Mouse (Mus musculus) CH12.LX (cell line): Measurements from ENCODE around the gene Rfc1.

Experiments
- CHD1 ChIP-seq: IDR thresholded peaks from 2 replicates; pipeline ENCODE4 v1.6.1; 2012; ENCODE audit warnings: low read depth, low read length, improper control_type of control experiment, inconsistent platforms
- CTCF ChIP-seq, 2 experiments: IDR thresholded peaks in 1 of 2; conservative IDR thresholded peaks in 1 of 2; 2 replicates each; pipeline ENCODE4 v1.5.1; 2011 to 2012; ENCODE audit warnings: low read depth in 2 of 2, low read length in 2 of 2, improper control_type of control experiment in 1 of 2, inconsistent platforms in 1 of 2, mild to moderate bottlenecking in 1 of 2, moderate library complexity in 1 of 2
- GABPA ChIP-seq: IDR thresholded peaks from 2 replicates; pipeline ENCODE4 v1.6.1; 2012; ENCODE audit warnings: low read depth, low read length, improper control_type of control experiment, inconsistent platforms; ENCODE audit not compliant: insufficient replicate concordance
- JUND ChIP-seq: conservative IDR thresholded peaks from 2 replicates; pipeline ENCODE4 v1.6.1; 2011; ENCODE audit warnings: low read depth, low read length, improper control_type of control experiment
- NELFE ChIP-seq: IDR thresholded peaks from 2 replicates; pipeline ENCODE4 v1.6.1; 2011; ENCODE audit warnings: low read depth, low read length, improper control_type of control experiment
- POLR2A ChIP-seq: IDR thresholded peaks from 2 replicates; pipeline ENCODE4 v1.6.1; 2011; ENCODE audit warnings: low read depth, mild to moderate bottlenecking, improper control_type of control experiment, low read length
- POLR2AphosphoS2 ChIP-seq: IDR thresholded peaks from 2 replicates; pipeline ENCODE4 v1.6.1; 2011; ENCODE audit warnings: low read depth, low read length, improper control_type of control experiment
- RAD21 ChIP-seq: IDR thresholded peaks from 2 replicates; pipeline ENCODE4 v1.6.1; 2011; ENCODE audit warnings: low read depth, mild to moderate bottlenecking, low read length, improper control_type of control experiment, moderate library complexity
- RCOR1 ChIP-seq: conservative IDR thresholded peaks from 2 replicates; pipeline ENCODE4 v1.6.1; 2012; ENCODE audit warnings: low read depth, mild to moderate bottlenecking, inconsistent platforms, low read length, improper control_type of control experiment
- SIN3A ChIP-seq: IDR thresholded peaks from 2 replicates; pipeline ENCODE4 v1.6.1; 2012; ENCODE audit warnings: low read length, improper control_type of control experiment, inconsistent platforms
- USF1 ChIP-seq: IDR thresholded peaks from 2 replicates; pipeline ENCODE4 v1.6.1; 2014; ENCODE audit warnings: low read depth, mild to moderate bottlenecking, inconsistent platforms, low read length, improper control_type of control experiment

DNA sequence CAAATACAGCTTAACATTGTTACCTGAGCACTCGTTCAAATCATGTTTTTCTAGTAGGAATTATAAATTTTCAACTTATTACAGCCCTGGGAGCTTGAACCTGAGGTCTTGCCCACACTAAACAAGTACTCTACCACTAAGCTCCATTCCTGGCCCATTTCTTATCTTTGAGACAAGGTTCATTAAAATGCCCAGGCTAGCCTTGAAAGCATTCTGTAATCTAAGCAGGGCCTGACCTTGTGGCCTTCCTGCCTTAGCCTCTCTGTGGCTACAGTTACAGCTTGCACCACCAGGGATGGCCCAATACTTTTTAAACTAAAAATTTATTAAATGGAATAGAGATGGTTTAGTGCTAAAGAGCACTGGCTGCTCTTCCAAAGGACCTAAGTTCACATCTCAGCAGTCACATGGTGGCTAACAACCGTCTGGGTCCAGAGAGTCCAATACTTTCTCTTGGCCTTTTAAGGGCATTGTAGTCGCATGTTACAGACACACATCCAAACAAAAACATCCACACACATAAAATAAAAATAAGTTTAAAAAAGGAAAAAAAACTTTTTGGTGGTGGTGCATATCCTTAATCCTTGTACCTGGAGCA is 10.6 kb downstream of the Rfc1 start:
- TF ChIP-seq CTCF (conservative IDR thresholded peaks at IDR 0.05 in 1 of 2, IDR thresholded peaks at IDR 0.05 in 1 of 2; ENCODE audit: low read depth in 2 of 2, low read length in 2 of 2) = no peak
- TF ChIP-seq GABPA = no peak
- TF ChIP-seq NELFE = no peak
- no peak for TF ChIP-seq POLR2AphosphoS2
- TF ChIP-seq CHD1 = no peak
- TF ChIP-seq POLR2A = no peak
- no peak for TF ChIP-seq JUND
- no peak for TF ChIP-seq RAD21
- no peak for TF ChIP-seq SIN3A
- no peak for TF ChIP-seq USF1
- no peak for TF ChIP-seq RCOR1
